Mouse (Mus musculus) stomach, embryonic 15.5 days (tissue): ENCODE measurements at regions not wholly inside any gene's neighbourhood (a gene's known extent, or its start where the extent isn't known, plus 50 kb on each side); places are given as distances from the start of the nearest gene placed in this dataset.

Source experiments
- ATAC-seq: fragments of 200-750 bp; cut with Nextera tagmentation; 2 replicates; pipeline ENCODE4 v1.8.0; 2017; ENCODE audit warnings: low read depth, moderate number of reproducible peaks, moderate TSS enrichment; ENCODE audit not compliant: insufficient read depth, low FRiP score
- H3K27ac ChIP-seq: fragments of 300-500 bp; sonication (generic); 2 replicates; pipeline ENCODE4 v1.5.1; 2015; ENCODE audit warnings: mild to moderate bottlenecking, inconsistent platforms
- H3K27me3 ChIP-seq: fragments of 300-500 bp; sonication (generic); replicated peaks from 2 replicates; pipeline ENCODE4 v1.6.1; 2015; ENCODE audit warnings: inconsistent platforms
- H3K36me3 ChIP-seq: fragments of 300-500 bp; sonication (generic); 2 replicates; pipeline ENCODE4 v1.6.1; 2015; ENCODE audit warnings: inconsistent platforms
- H3K4me1 ChIP-seq: fragments of 300-500 bp; sonication (generic); 2 replicates; pipeline ENCODE4 v1.6.1; 2015; ENCODE audit warnings: inconsistent platforms
- H3K4me2 ChIP-seq: fragments of 300-500 bp; sonication (generic); 2 replicates; pipeline ENCODE4 v1.6.1; 2015; ENCODE audit warnings: mild to moderate bottlenecking, inconsistent platforms
- H3K4me3 ChIP-seq: fragments of 300-500 bp; sonication (generic); replicated peaks from 2 replicates; pipeline ENCODE4 v1.5.1; 2015; ENCODE audit warnings: inconsistent platforms
- H3K9ac ChIP-seq: fragments of 300-500 bp; sonication (generic); 2 replicates; pipeline ENCODE4 v1.6.1; 2015; ENCODE audit warnings: inconsistent platforms
- H3K9me3 ChIP-seq: fragments of 300-500 bp; sonication (generic); 2 replicates; pipeline ENCODE4 v1.6.1; 2016; ENCODE audit warnings: inconsistent platforms
- WGBS: fragments of 180-500 bp; shearing (Covaris S2); methylation state at CpG from one replicate; pipeline ENCODE4 v1.1.7; 2015; 5-methylcytosine and 5-hydroxymethylcytosine counted together

DNA sequence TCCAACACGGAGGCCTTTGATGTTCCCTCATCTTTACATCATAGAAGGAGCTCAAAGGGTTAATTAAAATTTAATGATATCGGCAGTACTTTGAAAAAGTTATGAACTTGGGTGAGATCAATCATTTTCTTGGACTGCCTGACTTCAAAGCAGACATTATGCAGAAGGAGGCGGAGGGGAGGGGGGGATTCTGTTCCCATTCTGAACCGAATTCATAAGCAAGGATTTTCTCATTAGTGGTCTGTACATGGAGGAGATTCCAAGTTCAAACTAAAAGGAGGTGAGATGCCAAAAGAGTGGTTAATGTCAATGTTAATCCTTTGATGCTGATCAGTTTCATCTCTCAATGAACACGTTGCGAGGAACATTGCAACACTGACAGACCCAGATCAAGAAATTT, 1110.7 kb upstream of the Tenm2 start:
- H3K9ac ChIP-seq, result no peak overlapping the region
- WGBS, result 69% methylated on average over 6 of the region's 6 CpGs
- H3K4me2 ChIP-seq, result no peak overlapping the region
- no peaks in the 10 kb centered on the region for H3K9me3 ChIP-seq
- no peak overlapping the region for H3K4me3 ChIP-seq
- H3K4me1 ChIP-seq, result no peaks in the 10 kb centered on the region
- no peaks in the 10 kb centered on the region for H3K27me3 ChIP-seq
- no peak for ATAC-seq
- no peaks in the 10 kb centered on the region for H3K36me3 ChIP-seq
- H3K27ac ChIP-seq, result no peak overlapping the region

GRCm38 (mm10) chr11:38335411-38335810, 1099.6 kb upstream of the Tenm2 start:
- H3K4me1 ChIP-seq, result no peaks in the 10 kb centered on the region
- H3K9ac ChIP-seq, result no peak overlapping the region
- H3K36me3 ChIP-seq, result no peaks in the 10 kb centered on the region
- no peak overlapping the region for H3K4me3 ChIP-seq
- H3K27me3 ChIP-seq, result no peaks in the 10 kb centered on the region
- WGBS, result 72% methylated on average over 3 of the region's 3 CpGs
- ATAC-seq, result no peak
- H3K4me2 ChIP-seq, result no peak overlapping the region
- H3K9me3 ChIP-seq, result no peaks in the 10 kb centered on the region
- no peak overlapping the region for H3K27ac ChIP-seq

- Histone ChIP-seq H3K9ac (no peak overlapping the region), H3K4me3 (no peak overlapping the region), H3K27me3 (no peaks in the 10 kb centered on the region), H3K4me2 (no peak overlapping the region), H3K9me3 (no peaks in the 10 kb centered on the region), H3K27ac (no peak overlapping the region), H3K4me1 (no peaks in the 10 kb centered on the region), H3K36me3 (no peaks in the 10 kb centered on the region)
- no peak for ATAC-seq
These were observed 1061.9 kb upstream of the Tenm2 start for GRCm38 (mm10) chr11:38297693-38298092.

- Histone ChIP-seq H3K27ac (no peak overlapping the region), H3K9me3 (no peaks in the 10 kb centered on the region), H3K4me1 (no peaks in the 10 kb centered on the region), H3K4me2 (no peak overlapping the region), H3K27me3 (no peaks in the 10 kb centered on the region), H3K9ac (no peak overlapping the region), H3K36me3 (no peaks in the 10 kb centered on the region), H3K4me3 (no peak overlapping the region)
- ATAC-seq, result no peak
- WGBS, result 54% methylated on average over 3 of the region's 3 CpGs
These were observed 1055.5 kb upstream of the Tenm2 start for GRCm38 (mm10) chr11:38291289-38291688.

DNA sequence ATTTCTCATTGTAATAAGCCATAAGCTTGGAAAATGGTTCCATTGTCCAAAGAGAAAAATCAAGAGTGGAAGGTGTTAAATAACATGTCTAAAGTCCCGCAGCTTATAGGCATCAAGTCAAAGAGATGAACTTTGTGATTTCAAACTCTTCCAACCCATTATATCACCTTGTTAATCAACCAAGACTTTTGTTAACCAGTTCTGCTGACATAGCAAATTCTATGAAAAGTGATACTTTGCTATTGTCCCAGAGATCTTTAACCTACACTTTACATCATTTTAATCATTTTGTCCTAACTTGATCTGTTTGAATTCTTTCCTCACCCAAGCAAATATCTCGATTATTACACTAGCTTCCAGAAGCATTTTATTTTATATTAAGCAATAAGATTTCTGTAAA, 1045.2 kb upstream of the Tenm2 start:
- Histone ChIP-seq H3K9ac (no peak overlapping the region), H3K4me3 (no peak overlapping the region), H3K4me2 (no peak overlapping the region), H3K27me3 (no peaks in the 10 kb centered on the region), H3K4me1 (no peaks in the 10 kb centered on the region), H3K27ac (no peak overlapping the region), H3K36me3 (no peaks in the 10 kb centered on the region), H3K9me3 (no peaks in the 10 kb centered on the region)
- ATAC-seq, result no peak
- 80% methylated on average over 2 of the region's 2 CpGs for WGBS
